Mouse (Mus musculus): ENCODE data around the gene Spem2. TPM values are rescaled to one million over a fixed set of nuclear protein-coding genes. Genes with fewer than 3 reads are reported as not detected.

Gene Spem2
- polyA plus RNA-seq, 1 experiment from 2014 or later: not detected

DNA sequence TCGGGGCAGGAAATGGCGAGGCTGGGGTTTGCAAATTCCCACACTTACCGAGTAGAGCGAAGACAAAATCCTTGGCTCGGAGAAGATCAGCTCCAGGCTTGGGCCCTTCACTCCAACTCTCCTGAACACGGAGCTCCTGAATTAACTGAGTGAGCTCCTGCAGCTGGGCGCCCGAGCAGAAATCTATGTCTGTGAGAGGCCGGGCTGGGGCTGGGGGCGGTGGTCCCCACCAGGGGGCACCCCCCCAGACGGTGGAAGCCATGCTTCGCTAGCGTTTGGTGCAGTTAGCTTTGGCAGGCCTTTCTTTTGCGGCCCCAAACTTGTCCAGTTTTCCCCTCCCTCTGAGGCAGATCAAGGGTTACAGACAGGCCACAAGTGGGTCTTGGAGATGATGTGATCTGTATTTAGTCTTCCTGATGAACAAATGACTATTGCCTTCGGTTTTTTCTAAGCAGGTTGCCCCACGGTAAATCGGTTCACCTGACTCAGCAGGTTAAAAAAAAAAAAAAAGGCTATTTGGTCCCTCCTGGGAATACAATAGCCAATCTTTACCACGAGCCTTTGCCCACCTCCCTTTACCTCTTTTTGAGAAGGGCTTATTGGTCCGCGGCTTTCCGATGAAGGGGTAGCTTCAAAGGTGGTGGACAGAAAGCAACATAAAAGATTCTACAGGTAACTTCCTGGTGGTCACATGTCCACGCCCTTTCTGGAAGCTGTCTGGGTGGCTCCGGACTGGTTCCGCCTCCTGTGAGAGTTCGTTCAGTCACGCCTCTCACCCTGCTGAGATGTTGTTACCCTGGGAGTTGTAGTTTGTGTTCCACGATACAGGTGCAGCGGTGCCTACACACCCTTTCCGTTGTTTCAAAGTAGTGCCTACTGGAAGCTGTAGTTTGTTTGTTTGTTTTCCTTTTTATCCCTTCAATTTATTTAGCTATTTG lies 13.0 kb downstream of the Spem2 start, which contains the start of gene Tmem102:
TSS of gene Tmem102 (minus strand) at position 653 of the 938 bp plus-strand sequence.
- Histone ChIP-seq H3K9ac (peak within 1 kb of the TSS; percentile 65), H3K4me3 (peak within 1 kb of the TSS; percentile 67), H3K4me2 (peak within 1 kb of the TSS; percentile 82), H3K4me1 (peaks cover 51% of the 10 kb centered on the region), H3K36me3 (no peaks in the 10 kb centered on the region), H3K27ac (replicated peaks) (no peak within 1 kb of the TSS), H3K9me3 (peaks cover 5% of the 10 kb centered on the region; the same call in 1 of the 2 replicates), H3K27me3 (replicated peaks) (peaks cover 70% of the 10 kb centered on the region)
- WGBS: 11% methylated on average over 29 of the region's 29 CpGs
- ATAC-seq (ENCODE audit: extremely low read depth, insufficient number of reproducible peaks, low FRiP score, low TSS enrichment): no peak

- Histone ChIP-seq H3K4me3 (peak overlapping the region; percentile 67), H3K9me3 (peaks cover 5% of the 10 kb centered on the region; the same call in 1 of the 2 replicates), H3K27me3 (replicated peaks) (peaks cover 73% of the 10 kb centered on the region), H3K4me1 (peaks cover 57% of the 10 kb centered on the region), H3K9ac (peak overlapping the region; percentile 65; the same call in 1 of the 2 replicates), H3K36me3 (no peaks in the 10 kb centered on the region), H3K4me2 (peak overlapping the region; percentile 82), H3K27ac (replicated peaks) (no peak overlapping the region)
- 7% methylated on average over 12 of the region's 12 CpGs for WGBS
- ATAC-seq (ENCODE audit: extremely low read depth, insufficient number of reproducible peaks, low FRiP score, low TSS enrichment): no peak
Measured at GRCm38 (mm10) chr11:69804652-69804940, 13.7 kb downstream of the Spem2 start.

- peaks cover 63% of the 10 kb centered on the region for H3K4me1 ChIP-seq
- WGBS: under 1% methylated on average over 60 of the region's 60 CpGs
Measured at GRCm38 (mm10) chr11:69803786-69804651, 14.2 kb downstream of the Spem2 start.

DNA sequence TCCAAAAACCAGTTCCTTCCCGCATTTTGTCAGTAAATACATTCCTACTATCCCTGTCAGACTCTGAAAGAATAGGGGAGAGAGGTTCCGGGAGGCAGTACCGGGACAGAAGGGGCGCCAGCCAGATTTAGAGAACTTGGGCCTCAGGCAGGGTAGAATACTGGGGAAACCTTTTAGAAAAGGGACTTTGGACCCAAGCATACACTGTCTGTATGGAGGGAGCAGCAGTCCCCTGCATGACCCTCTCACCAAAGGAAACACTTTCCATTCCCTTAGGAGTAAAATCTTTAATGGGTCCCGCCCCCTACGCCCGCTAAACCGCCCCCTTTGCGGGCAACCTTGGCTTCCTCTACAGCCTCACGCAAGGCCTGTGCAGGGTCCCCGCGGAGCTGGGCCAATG lies 14.9 kb downstream of the Spem2 start:
- WGBS: 3% methylated on average over 12 of the region's 12 CpGs
- peaks cover 5% of the 10 kb centered on the region; the same call in 1 of the 2 replicates for H3K9me3 ChIP-seq
- peaks cover 66% of the 10 kb centered on the region for H3K4me1 ChIP-seq
- H3K27me3 ChIP-seq (replicated peaks): peaks cover 82% of the 10 kb centered on the region
- peak overlapping the region; percentile 67 for H3K4me3 ChIP-seq
- H3K9ac ChIP-seq: peak overlapping the region; percentile 87
- no peak overlapping the region for H3K27ac ChIP-seq (replicated peaks)
- 0 out of 2 replicates have a peak, but pooled peaks have one; percentile 5 for ATAC-seq (ENCODE audit: extremely low read depth, insufficient number of reproducible peaks, low FRiP score, low TSS enrichment)
- H3K4me2 ChIP-seq: peak overlapping the region; percentile 82
- no peaks in the 10 kb centered on the region for H3K36me3 ChIP-seq

More at GRCm38 (mm10) chr11:69803786-69804651, 14.2 kb downstream of the Spem2 start:
- Histone ChIP-seq H3K4me3 (peak overlapping the region; percentile 67), H3K9me3 (peaks cover 5% of the 10 kb centered on the region; the same call in 1 of the 2 replicates), H3K4me2 (peak overlapping the region; percentile 82), H3K27me3 (replicated peaks) (peaks cover 79% of the 10 kb centered on the region), H3K9ac (peak overlapping the region; percentile 87), H3K27ac (replicated peaks) (no peak overlapping the region), H3K36me3 (no peaks in the 10 kb centered on the region)
- peak; percentile 40; the same call in 1 of the 2 replicates for ATAC-seq (ENCODE audit: extremely low read depth, insufficient number of reproducible peaks, low FRiP score, low TSS enrichment)

- H3K27ac ChIP-seq (replicated peaks): no peak overlapping the region; the same call in 1 of the 2 replicates
- H3K9me3 ChIP-seq: peaks cover 5% of the 10 kb centered on the region; the same call in 1 of the 2 replicates
- peaks cover 66% of the 10 kb centered on the region for H3K4me1 ChIP-seq
- peak overlapping the region; percentile 82 for H3K4me2 ChIP-seq
- ATAC-seq (ENCODE audit: extremely low read depth, insufficient number of reproducible peaks, low FRiP score, low TSS enrichment): no peak
- peak overlapping the region; percentile 87 for H3K9ac ChIP-seq
- no peaks in the 10 kb centered on the region for H3K36me3 ChIP-seq
- peaks cover 84% of the 10 kb centered on the region for H3K27me3 ChIP-seq (replicated peaks)
- under 1% methylated on average over 33 of the region's 33 CpGs for WGBS
- H3K4me3 ChIP-seq: peak overlapping the region; percentile 67
Measured at GRCm38 (mm10) chr11:69802648-69803105, 15.6 kb downstream of the Spem2 start.

DNA sequence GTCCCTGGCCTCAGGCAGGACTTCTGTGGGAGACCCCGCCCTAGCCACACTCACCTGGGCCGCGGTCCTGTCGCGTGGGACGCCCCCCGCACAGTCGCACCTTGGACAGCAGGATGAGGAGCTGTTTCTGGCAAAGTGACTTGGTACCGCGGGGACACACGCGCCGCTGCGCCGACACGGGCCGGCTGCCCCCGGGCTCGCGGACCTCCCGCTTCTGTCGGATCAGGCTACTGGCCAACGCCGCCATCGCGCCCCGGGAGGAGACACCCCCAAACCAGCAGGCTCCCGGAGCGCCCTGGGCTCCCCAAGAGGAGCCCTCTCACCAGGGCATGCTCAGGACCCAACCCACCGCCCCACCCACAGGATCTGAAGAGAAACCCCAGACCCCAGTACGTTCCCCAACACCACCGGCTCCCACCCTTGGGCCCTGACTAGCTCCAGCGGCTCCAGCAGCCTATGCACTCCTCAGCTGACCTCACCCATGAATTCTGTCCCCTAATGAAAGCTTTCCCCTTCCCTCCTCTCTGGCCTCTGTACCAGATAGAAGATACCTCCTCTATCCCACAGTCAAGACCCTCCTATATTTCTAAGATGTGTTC lies 16.8 kb downstream of the Spem2 start, which contains the start of gene Fgf11:
TSS of gene Fgf11 (minus strand) at position 479 of the 599 bp plus-strand sequence.
- Histone ChIP-seq H3K4me3 (peak within 1 kb of the TSS; percentile 67), H3K27ac (replicated peaks) (peak within 1 kb of the TSS; percentile 78), H3K27me3 (replicated peaks) (peaks cover 83% of the 10 kb centered on the region), H3K9ac (peak within 1 kb of the TSS; percentile 87), H3K4me2 (peak within 1 kb of the TSS; percentile 82), H3K9me3 (peaks cover 3% of the 10 kb centered on the region; the same call in 1 of the 2 replicates), H3K36me3 (no peaks in the 10 kb centered on the region), H3K4me1 (peaks cover 66% of the 10 kb centered on the region)
- 2% methylated on average over 33 of the region's 33 CpGs for WGBS
- no peak for ATAC-seq (ENCODE audit: extremely low read depth, insufficient number of reproducible peaks, low FRiP score, low TSS enrichment)

GRCm38 (mm10) chr11:69800392-69801197 lies 17.7 kb downstream of the Spem2 start:
- Histone ChIP-seq H3K4me1 (peaks cover 72% of the 10 kb centered on the region), H3K36me3 (no peaks in the 10 kb centered on the region), H3K4me2 (peak overlapping the region; percentile 82), H3K9ac (peak overlapping the region; percentile 87), H3K9me3 (no peaks in the 10 kb centered on the region), H3K27ac (replicated peaks) (peak overlapping the region; percentile 78), H3K4me3 (peak overlapping the region; percentile 67), H3K27me3 (replicated peaks) (peaks cover 78% of the 10 kb centered on the region)
- under 1% methylated on average over 36 of the region's 36 CpGs for WGBS
- ATAC-seq (ENCODE audit: extremely low read depth, insufficient number of reproducible peaks, low FRiP score, low TSS enrichment): 0 out of 2 replicates have a peak, but pooled peaks have one; percentile 2

DNA sequence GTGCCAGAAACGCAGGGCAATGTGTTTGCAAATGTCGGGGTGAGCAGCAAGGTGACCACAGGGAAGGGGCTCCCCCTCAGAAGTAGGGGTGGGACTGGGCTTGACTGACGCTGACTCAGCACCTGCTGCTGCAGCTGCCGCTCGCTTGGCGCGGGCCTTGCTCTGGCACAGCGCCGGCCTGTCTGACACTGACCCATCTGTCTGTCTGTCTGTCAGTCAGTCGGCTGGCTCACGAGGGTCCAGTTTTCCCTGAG lies 18.2 kb downstream of the Spem2 start:
- Histone ChIP-seq H3K27ac (replicated peaks) (peak overlapping the region; percentile 78), H3K27me3 (replicated peaks) (peaks cover 72% of the 10 kb centered on the region), H3K9me3 (no peaks in the 10 kb centered on the region), H3K4me1 (peaks cover 69% of the 10 kb centered on the region), H3K4me2 (peak overlapping the region; percentile 82), H3K36me3 (no peaks in the 10 kb centered on the region), H3K9ac (peak overlapping the region; percentile 87), H3K4me3 (peak overlapping the region; percentile 67)
- WGBS: 2% methylated on average over 11 of the region's 11 CpGs
- no peak for ATAC-seq (ENCODE audit: extremely low read depth, insufficient number of reproducible peaks, low FRiP score, low TSS enrichment)

DNA sequence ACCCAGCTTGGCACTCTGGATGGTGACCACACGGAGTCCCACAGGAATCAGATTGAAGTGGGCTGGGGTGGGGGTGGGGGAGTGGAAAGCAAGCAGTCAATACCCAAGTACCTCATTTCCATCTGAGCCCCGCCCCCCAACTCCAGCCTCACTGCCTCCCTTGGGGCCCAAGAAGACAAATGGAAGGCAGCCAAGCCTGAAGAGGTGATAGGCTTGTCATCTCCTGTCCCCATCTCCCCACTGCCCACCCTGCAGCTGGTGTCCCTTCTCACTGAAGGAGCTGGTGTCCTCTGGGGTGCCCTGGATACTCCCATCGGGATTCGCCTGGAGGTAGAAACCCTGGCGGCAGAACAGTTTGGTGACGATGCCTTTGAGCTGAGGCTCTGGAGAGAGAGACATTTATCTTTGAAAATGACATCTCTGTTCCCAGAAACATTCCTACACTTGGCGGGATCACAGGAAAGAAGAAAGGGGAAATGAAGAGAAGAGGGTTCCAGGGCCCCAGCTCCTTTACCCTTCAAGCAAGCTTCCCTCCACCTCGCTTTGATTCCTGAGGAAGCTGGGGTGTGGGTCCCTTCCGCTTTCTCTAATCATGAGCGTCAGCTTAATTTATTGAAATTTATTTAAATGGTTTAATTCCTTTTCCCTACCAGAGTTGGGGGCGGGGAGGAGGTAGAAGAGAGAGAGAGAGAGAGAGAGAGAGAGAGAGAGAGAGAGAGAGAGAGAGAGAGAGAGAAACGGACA lies 18.7 kb downstream of the Spem2 start:
- Histone ChIP-seq H3K4me2 (peak overlapping the region; percentile 82), H3K36me3 (no peaks in the 10 kb centered on the region), H3K9ac (peak overlapping the region; percentile 87), H3K27ac (replicated peaks) (no peak overlapping the region), H3K4me1 (peaks cover 67% of the 10 kb centered on the region), H3K4me3 (peak overlapping the region; percentile 67), H3K9me3 (no peaks in the 10 kb centered on the region), H3K27me3 (replicated peaks) (peaks cover 68% of the 10 kb centered on the region)
- no peak for ATAC-seq (ENCODE audit: extremely low read depth, insufficient number of reproducible peaks, low FRiP score, low TSS enrichment)
- WGBS: 25% methylated on average over 12 of the region's 12 CpGs

All from heart, embryonic 13.5 days (tissue).